In genomic region chr7:92876066-92876465, GRCm38 (mm10) we compare ENCODE assay signal across 8 mouse cellular contexts. TPM values are rescaled to one million over a fixed set of nuclear protein-coding genes. Genes with fewer than 3 reads are reported as not detected.
DNase-seq lines count a peak whose midpoint lies in the region; ATAC-seq and TF ChIP-seq lines count a peak whose summit lies in the region.

No protein-coding gene starts in this region.

- H3K27ac ChIP-seq in kidney, postnatal 0 days: no peak overlapping the region

- TF ChIP-seq CTCF in G1E (IDR thresholded peaks at IDR 0.05; ENCODE audit: low read depth, low read length): no peak
- TF ChIP-seq CTCF in kidney, postnatal 0 days (IDR thresholded peaks at IDR 0.05; ENCODE audit: low read depth): no peak

- H3K4me3 ChIP-seq in G1E (ENCODE audit: low read depth, low read length): peak overlapping the region; percentile 83; the same call in 1 of the 2 replicates
- peak overlapping the region; percentile 58; the same call in 1 of the 2 replicates for H3K4me3 ChIP-seq in kidney, postnatal 0 days (replicated peaks; ENCODE audit: low read depth, low read length)

- H3K9me3 ChIP-seq in G1E (replicated peaks): no peaks in the 10 kb centered on the region
- no peaks in the 10 kb centered on the region for H3K9me3 ChIP-seq in kidney, postnatal 0 days (replicated peaks; ENCODE audit: low read length)

- WGBS in kidney, postnatal 0 days: 17% methylated on average over 3 of the region's 3 CpGs

- H3K4me1 ChIP-seq in G1E (ENCODE audit: insufficient read depth, low read depth, low read length): peaks cover 37% of the 10 kb centered on the region
- H3K4me1 ChIP-seq in kidney, postnatal 0 days (replicated peaks; ENCODE audit: insufficient read depth, low read length): peaks cover 6% of the 10 kb centered on the region; the same call in 1 of the 2 replicates

- no peaks in the 10 kb centered on the region for H3K27me3 ChIP-seq in G1E (ENCODE audit: insufficient read depth, low read length)
- no peaks in the 10 kb centered on the region for H3K27me3 ChIP-seq in kidney, postnatal 0 days (ENCODE audit: insufficient read depth, low read length)

- ATAC-seq in G1E (ENCODE audit: extremely low read depth, insufficient number of reproducible peaks, low FRiP score, poor library complexity, severe bottlenecking): no peak
- no peak for ATAC-seq in kidney, postnatal 0 days (replicated peaks; ENCODE audit: low FRiP score, low read depth)

- no peak overlapping the region; the same call in 1 of the 2 replicates for H3K9ac ChIP-seq in kidney, postnatal 0 days (ENCODE audit: low read depth, low read length)

- peak overlapping the region; percentile 68 for H3K4me2 ChIP-seq in kidney, postnatal 0 days (ENCODE audit: low read length)

- H3K36me3 ChIP-seq in G1E (replicated peaks): peaks cover 22% of the 10 kb centered on the region
- no peaks in the 10 kb centered on the region for H3K36me3 ChIP-seq in kidney, postnatal 0 days (ENCODE audit: insufficient read depth, low read length)

- DNase-seq in cerebellum, adult 9-10 months: peak; percentile 41
- no peak for DNase-seq in cerebellum, adult 11-12 months
- no peak for DNase-seq in G1E (ENCODE audit: low spot score)
- peak; percentile 38 to 50 for DNase-seq in heart, adult 9 months (ENCODE audit: low spot score in 2 of 2)
- peak; percentile 23 for DNase-seq in kidney, postnatal 0 days (ENCODE audit: low spot score)
- DNase-seq in naive thymus-derived CD4-positive, alpha-beta T cell, adult 2 months (ENCODE audit: low read depth): peak; percentile 39
- DNase-seq in c-Kit-positive CD71-positive TER-119-positive erythroid progenitor cells, embryonic 14.5 days (ENCODE audit: low spot score): no peak
- DNase-seq in thymus, postnatal 0 days (ENCODE audit: low spot score): no peak

RNA-seq across cellular contexts. Expression of gene Prcp, which starts 1.8 kb away (rescaled TPM):
- total RNA-seq in G1E (2014; fragmentation: Nextera tagmentation) (41.2 and 47.6 TPM in 2 replicates), G1E (2017) (12.5 and 12.9 TPM in 2 replicates)
- 30.0 and 42.5 TPM in 2 replicates for polyA plus RNA-seq in G1E (2012)
- 21.9 and 24.6 TPM in 2 replicates for polyA plus RNA-seq in kidney, postnatal 0 days (2015; fragmentation: Nextera tagmentation; extraction: Ambion mirVana)
- polyA plus RNA-seq in thymus, postnatal 0 days (2015; fragmentation: Nextera tagmentation; extraction: Ambion mirVana): 16.8 and 18.9 TPM in 2 replicates

RNA-seq across cellular contexts. Expression of gene Ddias, which starts 2.0 kb away (rescaled TPM):
- total RNA-seq in G1E (2014; fragmentation: Nextera tagmentation) (86.3 and 95.7 TPM in 2 replicates), G1E (2017) (32.1 and 40.8 TPM in 2 replicates)
- polyA plus RNA-seq in G1E (2012): 23.3 and 26.8 TPM in 2 replicates
- 6.2 and 7.2 TPM in 2 replicates for polyA plus RNA-seq in kidney, postnatal 0 days (2015; fragmentation: Nextera tagmentation; extraction: Ambion mirVana)
- polyA plus RNA-seq in thymus, postnatal 0 days (2015; fragmentation: Nextera tagmentation; extraction: Ambion mirVana): 11.0 and 12.0 TPM in 2 replicates

Comparison
In these comparisons a context has a peak if more than half of its experiments do, and no peak if none do; other contexts are left out.
1. DNase-seq: peak in cerebellum, adult 9-10 months (single experiment), heart, adult 9 months (2 of 2), kidney, postnatal 0 days (single experiment) and naive thymus-derived CD4-positive, alpha-beta T cell, adult 2 months (single experiment); none in cerebellum, adult 11-12 months (single experiment), G1E (single experiment), c-Kit-positive CD71-positive TER-119-positive erythroid progenitor cells, embryonic 14.5 days (single experiment) and thymus, postnatal 0 days (single experiment).